Mouse (Mus musculus) liver, adult 2 months (tissue): ENCODE measurements at regions not wholly inside any gene's neighbourhood (a gene's known extent, or its start where the extent isn't known, plus 50 kb on each side); places are given as distances from the start of the nearest gene placed in this dataset.
"Not testable (repeated sequence)": the region's sequence is repeated elsewhere in the genome, so short reads cannot be mapped to it uniquely, and the experiment has no call there.

Source experiments
- DNase-seq: peaks from one replicate; pipeline ENCODE4 v3.0.0-alpha.2; 2011; ENCODE audit warnings: low read depth, low spot score; ENCODE audit errors: extremely low read depth
- H3K27ac ChIP-seq: fragments of 200-500 bp; replicated peaks from 2 replicates; pipeline ENCODE4 v1.5.1; 2012; ENCODE audit warnings: low read depth, mild to moderate bottlenecking, control low read depth, inconsistent platforms, low read length; ENCODE audit not compliant: insufficient read depth
- H3K27me3 ChIP-seq: fragments of 200-500 bp; 2 replicates; pipeline ENCODE4 v1.6.1; 2012; ENCODE audit warnings: mild to moderate bottlenecking, moderate library complexity, low read length, inconsistent platforms; ENCODE audit not compliant: control insufficient read depth, insufficient read depth
- H3K36me3 ChIP-seq: fragments of 200-500 bp; 2 replicates; pipeline ENCODE4 v1.6.1; 2012; ENCODE audit warnings: low read length, inconsistent platforms; ENCODE audit not compliant: control insufficient read depth, insufficient read depth
- H3K4me1 ChIP-seq: fragments of 200-500 bp; 2 replicates; pipeline ENCODE4 v1.6.1; 2011; ENCODE audit warnings: low read length; ENCODE audit not compliant: control insufficient read depth, insufficient read depth
- H3K4me3 ChIP-seq: fragments of 200-500 bp; 2 replicates; pipeline ENCODE4 v1.5.1; 2011; ENCODE audit warnings: low read depth, mild to moderate bottlenecking, control low read depth, low read length, moderate library complexity; ENCODE audit not compliant: insufficient read depth
- H3K79me2 ChIP-seq: fragments of 200-500 bp; 2 replicates; pipeline ENCODE4 v1.6.1; 2012; ENCODE audit warnings: inconsistent platforms, mild to moderate bottlenecking, low read length, moderate library complexity; ENCODE audit not compliant: control insufficient read depth, insufficient read depth
- H3K9ac ChIP-seq: fragments of 200-500 bp; 2 replicates; pipeline ENCODE4 v1.6.1; 2012; ENCODE audit warnings: low read depth, mild to moderate bottlenecking, control low read depth, inconsistent platforms, low read length
- CTCF ChIP-seq: fragments of 200-500 bp; IDR thresholded peaks from 2 replicates; pipeline ENCODE4 v1.5.1; 2011; ENCODE audit warnings: low read depth, low read length, control low read depth
- POLR2A ChIP-seq: fragments of 200-500 bp; IDR thresholded peaks from 2 replicates; pipeline ENCODE4 v1.6.1; 2011; ENCODE audit warnings: low read length, control low read depth; ENCODE audit not compliant: insufficient read depth; ENCODE audit errors: extremely low read depth
- WGBS: fragments of 180-500 bp; shearing (Covaris S2); methylation state at CpG from one replicate; pipeline ENCODE4 v1.1.7; 2018; 5-methylcytosine and 5-hydroxymethylcytosine counted together

DNA sequence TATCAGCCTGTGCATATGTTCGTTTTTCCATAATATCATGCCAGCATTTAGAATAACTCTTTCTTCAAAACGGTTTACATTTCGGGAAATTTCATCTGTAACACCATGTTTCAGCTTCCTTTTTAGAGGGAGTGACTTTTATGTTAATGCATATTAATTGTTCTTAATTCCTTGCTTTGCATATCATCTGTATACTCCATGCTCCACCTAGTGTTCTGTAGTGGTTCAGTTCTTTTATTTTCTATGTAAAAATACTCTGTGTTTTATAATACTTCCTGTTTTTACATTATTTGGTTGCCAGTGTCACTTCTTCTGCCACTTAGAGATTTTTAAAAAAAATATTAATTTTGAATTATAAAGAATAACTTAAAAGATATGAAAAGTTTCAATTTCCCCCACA, 70.9 kb upstream of the Tmem229a start:
- H3K9ac ChIP-seq, result no peak overlapping the region
- no peaks in the 10 kb centered on the region for H3K4me1 ChIP-seq
- TF ChIP-seq CTCF (no peak), POLR2A (no peak)
- no peaks in the 10 kb centered on the region for H3K79me2 ChIP-seq
- H3K4me3 ChIP-seq, result no peak overlapping the region
- no peaks in the 10 kb centered on the region for H3K36me3 ChIP-seq
- DNase-seq, result peak; percentile 16
- H3K27ac ChIP-seq, result no peak overlapping the region
- no peaks in the 10 kb centered on the region for H3K27me3 ChIP-seq
- 73% methylated on average over 3 of the region's 3 CpGs for WGBS

DNA sequence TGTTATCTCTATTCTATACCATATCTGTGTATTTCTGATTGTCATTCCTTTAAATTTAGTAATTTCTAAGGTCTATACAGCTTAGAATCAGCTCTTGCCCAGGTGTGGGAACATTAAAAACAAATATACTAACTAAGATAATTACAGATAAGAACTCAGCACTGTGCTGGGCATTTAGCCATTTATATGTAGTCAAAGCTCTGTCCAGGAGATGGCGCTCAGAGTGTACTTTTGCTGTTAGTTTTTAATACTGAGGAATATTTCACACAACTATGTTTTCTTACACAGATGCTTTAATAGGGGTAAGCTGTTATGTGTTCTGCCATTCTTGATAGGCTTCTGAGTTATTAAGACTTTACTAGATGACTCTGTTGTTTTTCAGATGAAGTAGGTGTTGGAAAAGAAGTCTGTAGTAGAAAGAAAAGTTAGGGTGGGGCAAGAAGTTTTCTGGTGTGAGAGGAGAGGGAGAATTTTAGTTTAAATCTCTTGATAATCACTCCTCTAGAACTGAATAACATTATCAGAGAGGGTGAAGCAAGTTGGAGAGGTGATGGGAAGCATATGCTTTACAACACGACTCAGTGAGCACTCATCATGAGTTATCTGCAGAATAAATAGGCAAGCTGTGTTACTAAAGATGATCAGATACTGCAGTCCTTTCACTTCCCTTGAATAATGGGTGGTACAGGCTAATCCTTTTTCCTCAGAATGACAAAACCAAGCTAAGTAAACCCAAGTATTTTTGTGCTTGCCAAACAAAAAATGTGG, 64.1 kb upstream of the Tmem229a start:
- H3K27me3 ChIP-seq, result no peaks in the 10 kb centered on the region
- WGBS, result 19% methylated on average over 2 of the region's 2 CpGs
- H3K79me2 ChIP-seq, result no peaks in the 10 kb centered on the region
- TF ChIP-seq POLR2A, result no peak
- TF ChIP-seq CTCF, result peak; percentile 29; the same call in 1 of the 2 replicates
- DNase-seq, result peak; percentile 50
- H3K9ac ChIP-seq, result no peak overlapping the region
- no peaks in the 10 kb centered on the region for H3K4me1 ChIP-seq
- no peak overlapping the region for H3K4me3 ChIP-seq
- no peak overlapping the region for H3K27ac ChIP-seq
- no peaks in the 10 kb centered on the region for H3K36me3 ChIP-seq

DNA sequence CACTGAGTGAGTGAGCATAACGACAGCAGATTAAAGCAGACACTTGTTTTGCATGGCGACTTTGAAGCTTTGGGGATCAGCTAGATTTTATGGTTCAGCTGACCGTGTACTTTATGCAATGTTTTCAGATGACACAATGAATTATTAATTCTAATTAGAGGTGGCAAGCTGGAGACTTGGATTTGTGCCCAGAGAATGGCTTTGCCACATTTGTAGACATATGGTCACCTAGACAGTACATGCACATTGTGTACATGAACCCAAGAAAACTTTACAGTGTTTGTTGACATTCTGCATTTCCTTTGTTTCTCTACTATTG, 57.1 kb upstream of the Tmem229a start:
- Histone ChIP-seq H3K36me3 (no peaks in the 10 kb centered on the region), H3K9ac (no peak overlapping the region), H3K4me3 (no peak overlapping the region), H3K79me2 (no peaks in the 10 kb centered on the region), H3K27me3 (no peaks in the 10 kb centered on the region), H3K4me1 (no peaks in the 10 kb centered on the region), H3K27ac (no peak overlapping the region)
- DNase-seq, result no peak
- 86% methylated on average over 3 of the region's 3 CpGs for WGBS
- TF ChIP-seq CTCF, result no peak
- no peak for TF ChIP-seq POLR2A

DNA sequence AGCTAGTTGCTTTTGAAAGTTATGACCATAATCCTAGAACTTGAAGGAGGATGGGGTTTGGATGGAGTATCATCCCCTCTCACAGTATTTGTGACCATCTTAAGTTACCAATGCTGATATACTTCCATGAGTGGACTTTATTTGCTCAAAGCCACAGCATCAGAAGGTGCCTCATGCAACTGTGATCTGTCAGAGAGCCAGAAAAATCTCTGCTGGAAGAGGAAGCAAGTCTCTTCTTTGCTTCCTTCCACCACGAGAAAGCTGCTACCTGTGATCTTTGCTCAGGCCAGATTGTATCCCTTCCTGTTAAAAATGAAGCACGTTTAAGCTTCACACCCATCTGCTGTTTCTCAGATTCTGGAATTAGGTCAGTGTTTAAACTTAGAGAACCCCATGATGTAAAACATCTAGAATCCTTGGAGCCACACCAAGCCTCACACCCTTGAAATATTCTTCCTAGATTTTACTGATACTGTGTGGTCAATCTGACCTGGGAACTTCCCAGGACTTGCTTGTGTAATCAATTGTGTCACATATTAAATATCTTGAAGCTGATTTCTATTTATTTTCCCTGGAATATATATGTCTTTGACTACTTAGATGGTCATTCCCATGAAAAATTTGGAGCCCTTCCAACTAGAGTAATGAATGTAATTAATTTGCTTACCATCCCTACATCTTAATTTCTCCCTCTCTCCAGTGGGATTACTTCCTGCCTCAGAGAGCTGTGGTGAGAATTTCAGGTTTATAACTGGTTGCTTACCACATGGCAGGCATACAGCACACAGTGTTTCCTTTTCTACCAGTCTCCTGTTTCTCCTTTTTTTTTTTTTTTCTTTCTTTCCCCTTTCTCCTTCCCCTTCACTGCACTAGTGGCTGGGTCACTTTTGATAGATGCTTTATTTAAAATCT, 56.5 kb upstream of the Tmem229a start:
- no peaks in the 10 kb centered on the region for H3K36me3 ChIP-seq
- DNase-seq, result no peak
- no peak overlapping the region for H3K27ac ChIP-seq
- no peaks in the 10 kb centered on the region for H3K79me2 ChIP-seq
- TF ChIP-seq CTCF, result no peak
- TF ChIP-seq POLR2A, result no peak
- no peaks in the 10 kb centered on the region for H3K4me1 ChIP-seq
- no peaks in the 10 kb centered on the region for H3K27me3 ChIP-seq
- 41% methylated on average over 2 of the region's 2 CpGs for WGBS
- H3K4me3 ChIP-seq, result no peak overlapping the region
- H3K9ac ChIP-seq, result no peak overlapping the region

DNA sequence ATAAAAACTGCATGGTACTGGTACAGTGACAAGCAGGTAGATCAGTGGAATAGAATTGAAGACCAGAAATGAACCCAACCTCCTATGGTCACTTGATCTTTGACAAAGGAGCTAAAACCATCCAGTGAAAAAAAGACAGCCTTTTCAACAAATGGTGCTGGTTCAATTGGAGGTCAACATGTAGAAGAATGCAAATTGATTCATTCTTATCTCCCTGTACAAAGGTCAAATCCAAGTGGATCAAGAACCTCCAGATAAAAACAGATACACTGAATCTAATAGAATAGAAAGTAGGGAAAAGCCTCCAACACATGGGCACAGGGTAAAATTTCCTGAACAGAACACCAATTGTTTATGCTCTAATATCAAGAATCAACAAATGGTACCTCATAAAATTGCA, 52.8 kb upstream of the Tmem229a start:
- not testable (repeated sequence) for H3K4me3 ChIP-seq, H3K27me3 ChIP-seq, H3K36me3 ChIP-seq, H3K27ac ChIP-seq, H3K4me1 ChIP-seq, H3K9ac ChIP-seq, H3K79me2 ChIP-seq
- peak; percentile 78 for DNase-seq
